Mouse (Mus musculus) embryonic fibroblast, embryonic 13.5 days (primary cell): ENCODE measurements around the gene Atf1.

Experiments used
- CTCF ChIP-seq: IDR thresholded peaks from 2 replicates; pipeline ENCODE4 v1.5.1; 2011; ENCODE audit warnings: mild to moderate bottlenecking, control low read depth, low read length, moderate library complexity, borderline replicate concordance; ENCODE audit not compliant: insufficient read depth
- POLR2A ChIP-seq: IDR thresholded peaks from 2 replicates; pipeline ENCODE4 v1.6.1; 2011; ENCODE audit warnings: low read depth, mild to moderate bottlenecking, control low read depth, low read length, moderate library complexity

- no peak for TF ChIP-seq CTCF
- TF ChIP-seq POLR2A: no peak
Observed at GRCm38 (mm10) chr15:100303428-100304018, 75.9 kb downstream of the Atf1 start.
